Mouse (Mus musculus): Measurements from ENCODE around the gene Jam2.

- TF ChIP-seq POLR2A (IDR thresholded peaks at IDR 0.05; ENCODE audit: insufficient read length, low read depth) (no peak), MYOD1 (IDR thresholded peaks at IDR 0.05; ENCODE audit: control insufficient read depth in 1 of 3, insufficient read length in 2 of 3, low read depth in 2 of 3) (no peak), TCF12 (IDR thresholded peaks at IDR 0.05; ENCODE audit: insufficient read depth, poor library complexity, severe bottlenecking) (no peak), E2F4 (IDR thresholded peaks at IDR 0.05; ENCODE audit: insufficient read depth) (no peak), POLR2AphosphoS2 (IDR thresholded peaks at IDR 0.05; ENCODE audit: insufficient read length, low read depth) (no peak), MAX (IDR thresholded peaks at IDR 0.05; ENCODE audit: low read depth) (no peak), MYOG (IDR thresholded peaks at IDR 0.05; ENCODE audit: control insufficient read depth in 1 of 3, insufficient read depth in 1 of 3, insufficient read length in 2 of 3, low read depth in 2 of 3) (no peak), TCF3 (IDR thresholded peaks at IDR 0.05; ENCODE audit: insufficient read length, low read depth) (no peak), REST (IDR thresholded peaks at IDR 0.05; ENCODE audit: insufficient read depth, insufficient read length) (no peak), USF1 (IDR thresholded peaks at IDR 0.05; ENCODE audit: low read depth) (no peak), CEBPB (IDR thresholded peaks at IDR 0.05; ENCODE audit: insufficient read depth, poor library complexity, severe bottlenecking) (no peak), SRF (IDR thresholded peaks at IDR 0.05; ENCODE audit: control insufficient read depth, insufficient read length, low read depth) (no peak)
Measured at GRCm38 (mm10) chr16:84817423-84817822, 43.5 kb downstream of the Jam2 start.
